Mouse (Mus musculus) megakaryocyte progenitor cell, adult 5-6 weeks (primary cell): ENCODE data around the gene Srd5a2. TPM values are rescaled to one million over a fixed set of nuclear protein-coding genes. Genes with fewer than 3 reads are reported as not detected.
"Not testable (repeated sequence)": the region's sequence is repeated elsewhere in the genome, so short reads cannot be mapped to it uniquely, and the experiment has no call there.

ENCODE experiments used
- ATAC-seq: replicated peaks from 2 replicates; pipeline ENCODE4 v1.8.0; 2016; ENCODE audit warnings: mild to moderate bottlenecking, moderate TSS enrichment, inconsistent platforms; ENCODE audit not compliant: poor library complexity
- total RNA-seq, 2 experiments: library from RNA; stranded (forward) in 1 of 2; stranded (reverse) in 1 of 2; fragments of 157-497, 149-512 nt in 1 of 2; fragments of 200-1000 nt in 1 of 2; gene quantifications; 2 replicates each; pipeline versions ENCODE4 v1.2.3 to v1.2.4; 2015 to 2017

Srd5a2 gene
- not detected in 2 replicates for total RNA-seq (2015)
- total RNA-seq (2017): not detected in 2 replicates

- ATAC-seq: 0 out of 2 replicates have a peak, but pooled peaks have one; percentile 29
These were observed at the start of gene Srd5a2 for GRCm38 (mm10) chr17:74047210-74048082. Srd5a2 (minus strand) TSS chr17:74047916.

DNA sequence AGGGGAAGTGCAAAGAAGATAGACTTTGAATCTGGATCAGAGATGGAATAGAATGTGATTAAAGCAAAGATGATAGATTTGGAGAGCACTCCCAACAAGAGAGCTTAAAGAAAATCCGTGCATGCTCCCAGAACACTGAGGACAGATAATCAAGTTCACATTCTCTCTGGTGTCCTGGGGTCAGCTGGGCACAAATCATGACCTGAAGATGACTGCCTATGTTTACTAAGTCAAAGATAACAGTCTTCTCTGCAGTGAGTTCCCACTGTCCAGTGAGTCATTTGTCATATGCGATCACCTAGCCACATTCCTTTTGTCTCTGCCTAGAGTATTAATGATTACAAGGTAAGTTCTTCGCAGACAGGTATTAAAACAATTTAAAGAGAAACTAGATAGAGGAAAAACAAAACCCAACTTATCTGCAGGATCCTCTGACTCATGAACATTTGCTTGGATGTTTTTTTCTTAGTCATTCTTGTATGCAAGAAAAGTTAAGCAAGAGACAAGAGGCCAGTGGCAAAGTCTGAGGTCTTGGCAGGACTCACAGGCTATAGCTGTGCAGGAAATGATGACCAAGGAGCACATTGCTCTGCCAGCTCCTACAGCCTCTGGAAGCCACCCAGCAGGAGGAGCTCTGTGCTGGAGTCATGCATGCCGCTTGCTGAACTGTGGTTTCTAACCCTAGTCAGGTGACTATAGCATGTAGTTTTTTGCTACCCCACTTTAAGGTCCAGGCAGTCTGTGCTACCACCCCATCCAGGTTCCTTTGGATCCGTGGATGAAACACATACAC is 41.4 kb upstream of the Srd5a2 start:
- peak; percentile 98 for ATAC-seq

DNA sequence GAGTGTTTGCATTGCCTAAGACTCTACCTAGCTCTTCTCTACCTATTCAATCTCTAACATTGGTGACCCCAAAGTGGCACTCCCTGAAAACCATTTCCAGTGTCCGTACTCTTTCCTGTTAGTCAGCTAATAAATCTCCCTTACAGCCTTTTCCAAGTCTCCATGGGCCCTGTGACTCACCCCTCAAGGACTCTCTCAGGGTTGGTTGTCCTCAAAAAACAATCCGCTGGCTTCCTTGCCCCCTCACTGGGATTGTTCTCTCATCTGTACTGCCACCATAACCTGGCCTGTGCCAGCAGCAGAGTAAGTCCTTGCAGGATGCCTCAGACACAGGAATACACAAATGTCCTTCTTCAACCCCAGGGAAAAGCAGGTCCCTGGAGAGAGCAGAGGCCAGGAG is 40.3 kb upstream of the Srd5a2 start:
- no peak for ATAC-seq

GRCm38 (mm10) chr17:74083370-74083769 is 35.7 kb upstream of the Srd5a2 start:
- ATAC-seq: no peak

DNA sequence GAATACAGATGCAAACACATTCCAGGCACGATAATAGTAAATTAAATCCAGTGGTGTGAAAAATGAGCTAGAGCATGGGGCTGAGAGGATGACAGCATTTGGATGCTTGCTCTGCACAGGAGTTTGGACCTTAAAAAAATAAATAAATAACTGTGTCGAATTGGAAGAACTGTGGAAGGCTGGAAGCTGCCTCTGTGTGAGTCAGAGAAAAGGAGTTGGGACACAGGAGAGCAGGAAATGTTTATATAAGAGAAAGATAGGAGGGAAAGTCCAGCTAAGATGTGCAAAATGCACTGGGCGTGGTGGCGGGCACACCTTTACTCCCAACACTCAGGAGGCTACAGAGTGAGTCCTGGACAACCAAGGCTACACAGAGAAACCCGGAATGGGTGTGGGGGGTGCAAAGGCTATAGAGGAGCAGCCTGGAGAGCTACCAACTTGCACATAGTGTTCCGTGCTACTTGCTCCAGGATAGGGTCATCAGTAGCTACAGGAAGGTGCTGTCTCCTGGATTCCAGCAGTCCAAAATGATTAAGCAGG is 32.4 kb upstream of the Srd5a2 start:
- no peak for ATAC-seq

GRCm38 (mm10) chr17:74078776-74079495 is 31.2 kb upstream of the Srd5a2 start:
- no peak for ATAC-seq

DNA sequence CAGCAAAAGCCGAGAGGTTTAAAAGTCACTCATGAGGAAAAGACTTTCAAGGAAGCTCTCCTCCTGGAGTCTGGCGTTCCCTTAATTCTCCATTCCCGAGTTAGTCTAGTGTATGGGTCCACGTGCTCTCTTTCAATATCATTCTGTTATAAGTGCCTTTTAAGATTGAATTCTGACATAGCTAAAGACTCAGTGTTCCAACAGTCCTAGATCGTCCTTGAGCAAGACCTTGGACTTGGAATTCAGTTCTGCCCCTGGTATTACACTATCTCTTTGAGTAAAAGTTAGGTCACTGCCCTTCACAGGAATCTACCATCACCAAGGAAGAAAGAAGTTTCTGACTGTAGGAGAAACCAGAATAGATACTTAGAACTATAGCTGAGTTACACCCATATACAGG is 25.4 kb upstream of the Srd5a2 start:
- not testable (repeated sequence) for ATAC-seq

DNA sequence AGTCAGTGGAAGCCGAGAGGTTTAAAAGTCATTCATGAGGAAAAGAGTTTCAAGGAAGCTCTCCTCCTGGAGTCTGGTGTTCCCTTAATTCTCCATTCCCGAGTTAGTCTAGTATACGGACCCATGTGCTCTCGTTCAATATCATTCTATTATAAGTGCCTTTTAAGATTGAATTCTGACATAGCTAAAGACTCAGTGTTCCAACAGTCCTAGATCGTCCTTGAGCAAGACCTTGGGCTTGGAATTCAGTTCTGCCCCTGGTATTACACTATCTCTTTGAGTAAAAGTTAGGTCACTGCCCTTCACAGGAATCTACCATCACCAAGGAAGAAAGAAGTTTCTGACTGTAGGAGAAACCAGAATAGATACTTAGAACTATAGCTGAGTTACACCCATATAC is 15.0 kb upstream of the Srd5a2 start:
- ATAC-seq: not testable (repeated sequence)

DNA sequence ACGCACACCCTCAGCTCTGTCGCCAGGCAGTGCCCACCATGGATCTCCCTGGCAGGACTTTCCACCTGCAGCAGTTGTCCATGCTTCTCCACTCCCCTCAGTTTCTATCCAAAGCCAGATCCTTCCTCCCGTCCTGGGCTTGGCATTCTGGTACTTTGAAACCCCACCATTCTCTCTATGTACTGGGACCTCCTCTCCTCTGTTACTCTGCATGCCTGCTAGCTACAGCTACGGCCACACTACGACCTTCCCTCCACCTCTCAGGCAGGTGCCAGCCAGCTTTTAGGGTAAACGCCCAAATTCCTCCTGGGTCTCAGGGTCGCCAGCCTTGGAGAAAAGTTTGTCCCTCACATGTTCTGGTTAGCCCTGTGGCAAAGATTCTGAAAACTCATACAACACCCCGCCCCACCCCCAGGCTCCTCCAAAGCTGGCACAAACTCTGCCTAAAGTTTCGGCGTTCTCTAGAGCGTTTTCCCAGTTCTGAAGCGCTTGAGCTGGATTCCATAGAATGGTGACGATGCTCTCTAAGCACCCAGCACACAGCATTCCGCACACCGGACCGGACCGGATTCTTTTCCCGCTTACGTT is 607 bp upstream of the Srd5a2 start:
- ATAC-seq: no peak

- peak; percentile 34; the same call in 1 of the 2 replicates for ATAC-seq
These were observed 4.0 kb downstream of the Srd5a2 start for GRCm38 (mm10) chr17:74043754-74044153.

DNA sequence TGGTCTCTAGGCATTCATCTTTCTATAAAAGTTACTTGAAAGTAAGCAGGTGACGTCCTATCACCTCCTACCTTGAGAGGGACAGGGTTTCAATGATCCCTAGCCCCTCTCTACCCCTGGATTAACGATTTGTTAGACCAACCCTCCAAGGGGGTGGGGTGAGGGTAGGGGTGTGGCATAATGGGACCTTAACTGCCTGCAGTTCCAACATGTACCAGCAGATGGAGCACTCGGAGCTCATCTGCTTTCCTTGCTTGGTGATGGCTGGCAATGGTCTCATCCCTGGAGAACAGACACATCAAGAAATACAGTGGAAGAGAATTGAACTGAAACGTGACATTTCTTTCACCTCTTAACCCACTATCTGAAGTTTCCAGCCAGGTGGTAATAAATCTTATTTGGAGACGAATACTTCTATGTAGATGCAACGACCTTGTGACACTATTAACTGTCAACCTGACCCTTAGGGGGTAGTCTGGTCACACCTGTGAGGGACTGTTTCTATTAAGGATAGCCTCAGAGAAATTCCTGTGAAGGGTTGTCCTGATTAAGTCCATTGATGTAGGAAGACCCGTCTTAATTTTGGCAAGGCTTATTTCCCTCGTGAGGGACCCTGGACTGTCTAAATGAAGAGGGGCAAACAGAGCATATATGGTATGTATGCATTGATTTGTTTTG is 27.1 kb downstream of the Srd5a2 start:
- ATAC-seq: peak; percentile 98

DNA sequence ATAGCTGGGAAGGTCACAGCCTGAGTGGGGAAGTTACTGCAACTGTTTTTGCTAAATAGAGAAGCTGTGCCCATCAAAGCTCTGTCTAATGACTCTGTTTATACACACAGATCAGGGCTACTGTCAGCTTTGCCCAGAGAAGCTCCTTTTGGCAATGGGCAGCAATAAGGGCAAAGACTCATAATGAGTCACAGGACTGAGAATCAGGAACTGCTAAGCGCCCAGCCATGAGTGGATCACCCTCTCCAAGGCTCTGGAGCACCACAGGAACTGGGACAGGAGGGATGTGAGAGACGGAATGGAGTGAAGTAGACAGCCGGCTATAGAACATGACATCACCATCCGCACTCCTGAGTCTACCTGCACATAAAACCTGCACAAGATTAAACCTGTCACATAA is 29.4 kb downstream of the Srd5a2 start:
- no peak for ATAC-seq

DNA sequence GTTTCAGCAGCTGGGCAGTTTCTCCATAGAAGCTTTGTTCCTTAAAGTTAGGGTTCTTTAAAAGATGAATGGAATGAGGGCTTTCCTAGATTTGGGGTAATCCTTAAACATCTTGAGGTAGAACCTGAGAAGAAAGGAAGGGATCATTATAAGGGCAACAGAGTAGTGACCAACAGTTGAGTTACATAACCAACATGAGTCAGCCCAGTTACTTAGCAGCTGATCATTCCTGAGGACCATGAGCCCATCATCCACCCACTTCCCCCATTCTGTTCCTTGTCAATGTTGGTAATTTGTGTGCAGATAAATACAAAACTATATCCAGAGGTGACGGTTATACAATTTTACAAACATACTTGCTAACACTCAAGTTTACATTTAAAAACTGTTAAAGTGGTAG is 30.1 kb downstream of the Srd5a2 start:
- peak; percentile 52 for ATAC-seq

DNA sequence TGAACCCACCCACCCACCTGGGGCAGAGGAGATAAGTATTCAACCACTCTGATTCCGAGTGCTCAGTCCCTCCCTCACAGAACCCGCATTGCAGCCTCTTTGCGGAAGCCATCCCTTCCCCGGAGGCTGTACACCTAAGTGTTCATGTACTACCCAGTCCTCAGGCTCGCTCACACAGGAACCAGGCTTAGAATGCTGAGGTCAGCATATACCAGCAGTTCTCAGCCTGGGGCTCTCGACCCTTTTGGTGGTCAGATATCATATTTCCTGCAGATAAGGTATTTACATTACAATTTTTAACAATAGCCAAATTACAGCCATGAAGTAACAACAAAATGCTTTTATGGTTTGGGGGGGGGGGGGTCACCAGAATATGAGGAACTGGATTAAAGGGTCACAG is 32.6 kb downstream of the Srd5a2 start:
- no peak for ATAC-seq

DNA sequence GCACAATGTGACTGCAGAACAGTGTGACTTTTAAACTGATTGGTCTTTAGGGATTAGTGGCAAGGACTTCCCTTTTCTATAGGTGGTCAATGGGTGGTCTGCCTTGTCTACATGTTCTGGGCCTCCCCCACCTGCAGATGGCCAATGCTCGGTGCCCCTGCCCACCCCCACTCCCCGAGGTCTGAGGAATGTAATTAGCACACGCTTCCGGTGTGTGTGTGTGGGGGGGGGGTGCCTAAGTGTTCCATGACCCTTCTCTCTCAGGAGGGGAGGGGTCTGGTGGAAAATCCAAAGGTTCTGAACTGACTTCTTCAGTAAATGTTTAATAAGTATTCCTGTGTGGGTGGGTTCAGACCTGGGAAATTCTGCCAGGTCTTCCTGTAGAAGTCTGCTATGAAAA is 39.0 kb downstream of the Srd5a2 start:
- no peak for ATAC-seq

DNA sequence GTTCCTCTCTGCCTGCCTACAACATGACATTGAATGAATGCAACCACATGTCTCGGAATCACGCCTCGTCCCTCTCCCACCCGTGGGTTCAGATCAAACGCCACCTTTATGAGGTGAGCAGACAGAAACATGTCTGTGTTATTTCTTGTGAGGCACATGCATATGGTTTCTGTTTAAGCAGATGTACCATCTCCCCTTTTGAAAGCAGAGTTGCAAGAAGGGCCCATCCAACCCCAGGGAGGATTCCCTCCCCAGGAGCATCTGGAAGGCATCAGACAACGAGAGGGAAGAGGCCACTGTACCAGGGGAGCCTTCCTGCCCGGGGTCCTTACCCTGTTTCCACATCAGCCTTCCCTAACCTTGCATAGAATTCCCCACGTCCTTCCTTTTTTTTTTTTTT is 40.7 kb downstream of the Srd5a2 start:
- no peak for ATAC-seq

- ATAC-seq: no peak
These were observed 45.3 kb downstream of the Srd5a2 start for GRCm38 (mm10) chr17:74002396-74002795.

- no peak for ATAC-seq
These were observed 51.6 kb downstream of the Srd5a2 start for GRCm38 (mm10) chr17:73995907-73996645.

GRCm38 (mm10) chr17:73991264-73991663 is 56.5 kb downstream of the Srd5a2 start:
- no peak for ATAC-seq
